Mouse (Mus musculus) ES-Bruce4 (cell line): ENCODE data around the gene Ldlrad3.

Experiments used
- CTCF ChIP-seq: IDR thresholded peaks from one replicate; pipeline ENCODE4 v1.8.1; 2011; ENCODE audit warnings: low read depth, low read length
- POLR2A ChIP-seq: IDR thresholded peaks from one replicate; pipeline ENCODE4 v1.8.1; 2011; ENCODE audit warnings: low read length; ENCODE audit not compliant: insufficient read depth

DNA sequence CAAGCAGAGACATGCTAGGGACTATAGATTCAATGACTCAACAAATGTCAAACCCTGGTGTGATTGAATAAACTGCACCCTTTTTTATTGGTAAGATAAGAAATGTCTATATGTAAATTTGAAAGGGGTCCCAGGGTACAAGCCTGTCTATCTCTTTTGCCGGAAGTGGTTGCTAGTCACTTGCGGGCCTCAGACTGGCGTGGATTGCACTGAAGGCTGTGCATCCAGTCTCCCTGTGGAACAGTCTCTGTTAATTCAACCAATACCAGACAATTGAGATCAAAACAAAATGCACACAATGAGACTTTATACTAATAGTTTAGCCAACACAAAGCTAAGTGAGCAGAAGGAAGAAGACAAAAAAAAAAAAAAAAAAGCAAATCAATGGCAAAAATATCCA is 261.0 kb downstream of the Ldlrad3 start:
- TF ChIP-seq CTCF (no peak), POLR2A (no peak)
